Mouse (Mus musculus) liver, embryonic 15.5 days (tissue): ENCODE measurements around the gene Zmynd11. TPM values are rescaled to one million over a fixed set of nuclear protein-coding genes. Genes with fewer than 3 reads are reported as not detected.
A peak's percentile ranks its signal among the peaks of the same experiment; 100 is the strongest.

Experiments
- ATAC-seq: fragments of 200-750 bp; cut with Nextera tagmentation; 2 replicates; pipeline ENCODE4 v1.8.0; 2017; ENCODE audit warnings: moderate number of reproducible peaks, mild to moderate bottlenecking, moderate library complexity; ENCODE audit not compliant: insufficient read depth
- H3K27ac ChIP-seq: fragments of 300-500 bp; sonication (generic); replicated peaks from 2 replicates; pipeline ENCODE4 v1.5.1; 2015; ENCODE audit warnings: mild to moderate bottlenecking, inconsistent platforms
- H3K27me3 ChIP-seq: fragments of 300-500 bp; sonication (generic); 2 replicates; pipeline ENCODE4 v1.6.1; 2015; ENCODE audit warnings: mild to moderate bottlenecking, inconsistent platforms
- H3K36me3 ChIP-seq: fragments of 300-500 bp; sonication (generic); replicated peaks from 2 replicates; pipeline ENCODE4 v1.6.1; 2015; ENCODE audit warnings: moderate library complexity, mild to moderate bottlenecking, inconsistent platforms
- H3K4me1 ChIP-seq: fragments of 300-500 bp; sonication (generic); replicated peaks from 2 replicates; pipeline ENCODE4 v1.6.1; 2015; ENCODE audit warnings: inconsistent platforms
- H3K4me2 ChIP-seq: fragments of 300-500 bp; sonication (generic); 2 replicates; pipeline ENCODE4 v1.6.1; 2015; ENCODE audit warnings: moderate library complexity, mild to moderate bottlenecking, inconsistent platforms
- H3K4me3 ChIP-seq: fragments of 300-500 bp; sonication (generic); replicated peaks from 2 replicates; pipeline ENCODE4 v1.5.1; 2015; ENCODE audit warnings: mild to moderate bottlenecking, inconsistent platforms
- H3K9ac ChIP-seq: fragments of 300-500 bp; sonication (generic); 2 replicates; pipeline ENCODE4 v1.6.1; 2015; ENCODE audit warnings: moderate library complexity, mild to moderate bottlenecking, inconsistent platforms
- H3K9me3 ChIP-seq: fragments of 300-500 bp; sonication (generic); replicated peaks from 2 replicates; pipeline ENCODE4 v1.6.1; 2016; ENCODE audit warnings: inconsistent platforms
- WGBS: fragments of 180-500 bp; shearing (Covaris S2); methylation state at CpG from one replicate; pipeline ENCODE4 v1.1.7; 2015; ENCODE audit warnings: mixed read lengths; ENCODE audit not compliant: insufficient replicate concordance; 5-methylcytosine and 5-hydroxymethylcytosine counted together
- polyA plus RNA-seq: library from polyadenylated mRNA; unstranded; fragments of >200 nt; fragmentation: Nextera tagmentation; extraction: Ambion mirVana; gene quantifications from 2 replicates; pipeline ENCODE4 v1.2.1, GENCODE M21; 2015

Gene Zmynd11
- 21.5 and 21.8 TPM in 2 replicates for polyA plus RNA-seq

DNA sequence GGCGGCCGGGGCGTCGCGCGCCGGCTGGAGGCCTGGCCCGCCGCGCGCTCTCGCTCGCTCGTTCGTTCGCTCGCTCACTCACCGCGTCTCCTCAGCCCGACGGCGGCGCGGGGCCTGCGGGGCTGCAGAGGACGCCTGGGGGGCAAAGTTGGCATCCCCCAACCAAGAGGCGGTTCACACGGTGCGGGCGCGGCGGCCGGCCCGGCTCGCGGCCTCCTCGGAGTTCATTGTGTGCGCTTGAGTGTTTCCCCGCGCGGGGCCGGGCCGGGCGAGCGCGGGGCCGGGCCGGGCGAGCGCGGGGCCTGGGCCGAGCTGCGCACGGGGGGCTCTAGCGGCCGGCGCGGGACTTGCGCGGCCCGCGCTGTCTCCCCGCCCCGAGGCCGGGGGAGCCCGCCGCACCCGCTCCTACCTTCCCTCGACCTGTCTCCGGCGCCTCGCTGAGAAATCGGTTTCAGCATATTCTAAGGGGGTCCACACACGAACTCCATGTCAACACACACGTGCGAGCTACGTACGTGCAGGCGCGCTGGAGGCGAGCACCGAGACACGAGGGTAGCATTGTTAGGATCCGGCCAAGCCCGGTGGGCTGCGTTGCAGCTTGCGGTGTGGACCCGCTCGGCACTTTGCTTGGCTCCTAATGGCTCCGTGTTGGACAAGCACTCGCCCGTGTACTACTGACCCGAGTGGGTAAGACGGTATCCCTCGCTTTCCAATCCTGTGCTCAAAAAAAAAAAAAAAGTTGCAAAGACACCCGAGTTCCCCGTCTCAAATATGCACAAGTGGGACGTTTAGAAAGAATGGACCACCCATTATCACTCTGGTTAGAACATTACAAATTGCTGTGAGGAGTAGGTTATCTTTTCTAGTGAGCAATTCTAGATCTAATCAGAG is at the start of gene Zmynd11:
TSS of gene Zmynd11 (minus strand) at position 685 of the 891 bp plus-strand sequence.
- Histone ChIP-seq H3K36me3 (no peaks in the 10 kb centered on the region), H3K9me3 (no peaks in the 10 kb centered on the region), H3K4me2 (peak within 1 kb of the TSS; percentile 94), H3K27me3 (peaks cover 20% of the 10 kb centered on the region), H3K27ac (peak within 1 kb of the TSS; percentile 87), H3K9ac (peak within 1 kb of the TSS; percentile 89), H3K4me3 (peak within 1 kb of the TSS; percentile 85), H3K4me1 (peaks cover 35% of the 10 kb centered on the region)
- under 1% methylated on average over 92 of the region's 98 CpGs for WGBS
- ATAC-seq = peak; percentile 56

GRCm38 (mm10) chr13:9795889-9796631 is 30.9 kb upstream of the Zmynd11 start:
- peaks cover 16% of the 10 kb centered on the region for H3K27me3 ChIP-seq
- WGBS = 15% methylated on average over 12 of the region's 12 CpGs
- no peak for ATAC-seq
- no peak overlapping the region for H3K4me2 ChIP-seq
- no peak overlapping the region for H3K4me3 ChIP-seq
- no peaks in the 10 kb centered on the region for H3K36me3 ChIP-seq
- no peak overlapping the region for H3K9ac ChIP-seq
- H3K9me3 ChIP-seq = no peaks in the 10 kb centered on the region
- no peak overlapping the region for H3K27ac ChIP-seq
- no peaks in the 10 kb centered on the region for H3K4me1 ChIP-seq

DNA sequence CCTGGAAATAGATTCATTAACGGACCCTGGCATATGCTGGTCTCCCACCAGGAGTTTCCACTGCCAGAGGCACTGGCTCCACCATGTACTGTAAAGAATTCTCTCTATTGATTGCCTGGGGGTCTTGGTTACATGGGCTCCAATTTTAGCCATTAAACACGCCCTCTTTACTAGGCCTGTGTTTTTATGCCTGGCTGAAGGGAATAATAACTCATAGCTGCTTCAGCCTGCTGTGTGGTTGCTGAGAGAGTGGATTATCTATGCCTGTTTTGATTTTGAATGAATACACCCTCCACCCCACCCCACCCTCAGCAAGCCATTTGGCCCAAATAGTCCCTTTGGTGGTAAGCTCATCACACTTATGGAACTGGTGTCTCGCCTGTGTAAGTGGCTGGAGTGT is 20.9 kb upstream of the Zmynd11 start:
- 50% methylated on average over 3 of the region's 3 CpGs for WGBS
- no peak overlapping the region for H3K4me2 ChIP-seq
- H3K36me3 ChIP-seq = no peaks in the 10 kb centered on the region

DNA sequence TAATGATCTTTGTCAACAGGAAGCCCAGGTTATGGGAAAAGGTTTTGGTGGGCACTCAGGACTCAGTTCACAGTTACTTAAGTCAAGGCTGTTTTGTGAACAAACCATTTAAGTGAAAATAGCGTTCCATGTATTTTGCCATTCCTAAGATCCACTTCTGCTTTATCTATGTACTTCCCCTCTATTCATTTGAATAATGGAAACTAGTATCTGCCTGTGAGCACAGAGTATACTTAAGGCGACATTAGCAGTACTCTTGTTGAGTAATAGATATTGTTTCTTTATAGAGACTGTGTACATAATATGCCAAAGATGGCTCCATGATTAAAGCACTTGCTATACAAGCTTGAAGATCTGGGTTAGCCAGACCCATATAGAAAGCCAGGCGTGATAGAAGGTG is 18.6 kb upstream of the Zmynd11 start:
- no peak for ATAC-seq
- H3K9me3 ChIP-seq = no peaks in the 10 kb centered on the region
- H3K4me3 ChIP-seq = no peak overlapping the region
- H3K27me3 ChIP-seq = no peaks in the 10 kb centered on the region
- no peak overlapping the region for H3K9ac ChIP-seq
- WGBS = 42% methylated on average over 3 of the region's 3 CpGs
- no peak overlapping the region for H3K27ac ChIP-seq
- H3K36me3 ChIP-seq = no peaks in the 10 kb centered on the region
- H3K4me1 ChIP-seq = no peaks in the 10 kb centered on the region
- H3K4me2 ChIP-seq = no peak overlapping the region

More for the DNA sequence above, 20.9 kb upstream of the Zmynd11 start:
- H3K4me3 ChIP-seq = no peak overlapping the region
- no peaks in the 10 kb centered on the region for H3K4me1 ChIP-seq
- no peak for ATAC-seq
- H3K9me3 ChIP-seq = no peaks in the 10 kb centered on the region
- H3K27me3 ChIP-seq = no peaks in the 10 kb centered on the region
- no peak overlapping the region for H3K27ac ChIP-seq
- H3K9ac ChIP-seq = no peak overlapping the region

DNA sequence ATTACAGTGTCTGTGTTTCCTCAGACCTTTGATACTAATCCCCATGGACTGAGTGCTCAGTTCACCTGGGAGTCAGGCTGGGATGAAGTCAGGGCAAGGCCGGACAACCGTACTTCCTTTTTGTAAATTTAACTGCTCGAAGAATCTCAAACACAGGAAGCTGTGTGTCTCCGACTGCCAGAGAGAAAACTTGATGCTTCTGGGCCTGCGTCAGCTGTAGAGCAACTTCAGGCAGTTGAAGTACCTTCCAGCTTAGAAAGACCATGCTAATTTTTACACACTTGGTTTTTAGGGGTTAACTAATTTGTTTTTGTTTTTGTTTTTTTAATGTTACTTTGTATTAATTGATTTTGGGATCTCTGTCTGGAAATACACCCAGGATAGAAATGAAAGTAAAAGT is 10.8 kb upstream of the Zmynd11 start:
- Histone ChIP-seq H3K9ac (no peak overlapping the region), H3K36me3 (no peaks in the 10 kb centered on the region), H3K4me3 (no peak overlapping the region), H3K4me2 (peak overlapping the region; percentile 8; the same call in 1 of the 2 replicates), H3K4me1 (no peaks in the 10 kb centered on the region), H3K9me3 (no peaks in the 10 kb centered on the region), H3K27me3 (no peaks in the 10 kb centered on the region; the same call in 1 of the 2 replicates), H3K27ac (no peak overlapping the region)
- no peak for ATAC-seq
- WGBS = 10% methylated on average over 5 of the region's 5 CpGs

DNA sequence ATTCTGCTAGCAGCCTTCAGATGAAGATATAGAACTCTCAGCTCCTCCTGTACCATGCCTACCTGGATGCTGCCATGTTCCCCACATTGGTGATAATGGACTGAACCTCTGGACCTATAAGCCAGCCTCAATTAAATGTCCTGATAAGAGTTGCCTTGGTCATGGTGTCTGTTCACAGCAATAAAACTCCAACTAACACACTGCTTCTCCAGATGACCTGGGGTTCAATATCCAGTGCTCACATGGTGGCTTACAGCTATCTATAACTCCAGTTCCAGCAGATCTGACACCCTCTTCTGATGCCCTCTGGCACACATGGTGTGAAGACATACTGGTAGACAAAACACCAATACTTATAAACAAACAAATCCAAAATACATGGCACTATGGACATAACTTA is 8.9 kb upstream of the Zmynd11 start:
- H3K9me3 ChIP-seq = no peaks in the 10 kb centered on the region
- ATAC-seq = no peak
- H3K4me3 ChIP-seq = no peak overlapping the region

DNA sequence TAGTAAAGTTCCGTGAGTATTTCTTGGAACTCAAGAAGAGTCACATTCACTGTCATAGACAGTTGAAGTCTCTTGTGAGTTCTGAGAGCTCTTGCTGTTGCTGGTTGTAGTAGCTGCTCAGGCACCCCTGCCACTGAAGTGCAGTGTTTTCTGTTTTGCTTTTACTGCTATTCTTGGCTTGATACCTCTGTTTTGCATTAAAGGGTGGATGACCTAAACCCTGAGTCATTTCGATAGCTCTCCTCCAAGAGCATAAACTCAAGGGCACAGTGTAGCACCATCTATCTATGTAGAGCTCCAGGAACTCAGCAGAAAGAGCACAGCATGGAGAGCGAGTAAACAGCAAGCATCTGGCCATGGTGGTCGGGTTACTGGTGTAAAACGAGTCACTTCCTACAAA is 2.1 kb upstream of the Zmynd11 start:
- ATAC-seq = no peak
- Histone ChIP-seq H3K9me3 (no peaks in the 10 kb centered on the region), H3K4me2 (no peak overlapping the region), H3K4me3 (no peak overlapping the region), H3K27ac (no peak overlapping the region), H3K4me1 (peaks cover 21% of the 10 kb centered on the region), H3K36me3 (no peaks in the 10 kb centered on the region), H3K9ac (no peak overlapping the region), H3K27me3 (peaks cover 20% of the 10 kb centered on the region)
- 34% methylated on average over 5 of the region's 5 CpGs for WGBS

More for the DNA sequence above, 8.9 kb upstream of the Zmynd11 start:
- Histone ChIP-seq H3K9ac (no peak overlapping the region), H3K4me1 (no peaks in the 10 kb centered on the region), H3K36me3 (no peaks in the 10 kb centered on the region), H3K27ac (no peak overlapping the region), H3K4me2 (no peak overlapping the region), H3K27me3 (no peaks in the 10 kb centered on the region; the same call in 1 of the 2 replicates)

- Histone ChIP-seq H3K27ac (no peak overlapping the region), H3K36me3 (no peaks in the 10 kb centered on the region), H3K9ac (no peak overlapping the region), H3K4me2 (no peak overlapping the region), H3K4me3 (no peak overlapping the region), H3K27me3 (peaks cover 20% of the 10 kb centered on the region), H3K9me3 (no peaks in the 10 kb centered on the region), H3K4me1 (peaks cover 23% of the 10 kb centered on the region)
- WGBS = 67% methylated on average over 1 of the region's 1 CpGs
- ATAC-seq = no peak
Measured at GRCm38 (mm10) chr13:9766497-9766896, 1.4 kb upstream of the Zmynd11 start.

DNA sequence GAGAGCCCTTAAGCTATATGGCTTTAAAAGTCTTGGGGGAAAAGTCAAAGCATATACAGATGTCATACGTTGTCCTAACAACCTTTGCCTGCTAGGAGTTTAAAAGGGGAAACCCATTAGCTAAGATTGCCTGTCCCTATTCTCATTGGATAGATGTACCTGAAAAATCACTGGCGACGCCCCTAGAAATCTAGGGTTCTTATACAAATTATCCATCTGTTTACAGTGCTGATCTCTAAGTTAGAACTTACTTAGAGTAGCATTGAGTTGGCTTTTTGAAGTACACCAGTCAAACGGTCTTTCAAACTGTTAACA is 364 bp upstream of the Zmynd11 start:
- peaks cover 30% of the 10 kb centered on the region for H3K4me1 ChIP-seq
- no peaks in the 10 kb centered on the region for H3K9me3 ChIP-seq
- H3K27ac ChIP-seq = no peak overlapping the region
- H3K4me2 ChIP-seq = peak overlapping the region; percentile 94
- no peaks in the 10 kb centered on the region for H3K36me3 ChIP-seq
- H3K4me3 ChIP-seq = peak overlapping the region; percentile 85
- WGBS = 10% methylated on average over 4 of the region's 4 CpGs
- H3K27me3 ChIP-seq = peaks cover 20% of the 10 kb centered on the region
- no peak overlapping the region for H3K9ac ChIP-seq
- no peak for ATAC-seq

GRCm38 (mm10) chr13:9763828-9764645 is 1.1 kb downstream of the Zmynd11 start:
- peaks cover 36% of the 10 kb centered on the region for H3K4me1 ChIP-seq
- peak overlapping the region; percentile 89 for H3K9ac ChIP-seq
- H3K36me3 ChIP-seq = no peaks in the 10 kb centered on the region
- under 1% methylated on average over 93 of the region's 111 CpGs for WGBS
- peak overlapping the region; percentile 94 for H3K4me2 ChIP-seq
- peak overlapping the region; percentile 87 for H3K27ac ChIP-seq
- peak overlapping the region; percentile 85 for H3K4me3 ChIP-seq
- peaks cover 20% of the 10 kb centered on the region for H3K27me3 ChIP-seq
- H3K9me3 ChIP-seq = no peaks in the 10 kb centered on the region
- ATAC-seq = peak; percentile 71
